Mouse (Mus musculus): Measurements from ENCODE around the gene Gm5737. TPM values are rescaled to one million over a fixed set of nuclear protein-coding genes. Genes with fewer than 3 reads are reported as not detected.

Gm5737 gene
- polyA plus RNA-seq, 1 experiment from 2014 or later = not detected

GRCm38 (mm10) chr7:120809705-120810104 lies 2.5 kb upstream of the Gm5737 start:
- H3K4me2 ChIP-seq (replicated peaks; ENCODE audit: low read depth, low read length) = peak overlapping the region; percentile 38
- no peak overlapping the region for H3K9ac ChIP-seq (replicated peaks; ENCODE audit: low read depth)
- no peaks in the 10 kb centered on the region for H3K36me3 ChIP-seq (ENCODE audit: insufficient read depth, low read length)
- no peak for TF ChIP-seq EP300 (IDR thresholded peaks at IDR 0.05)
- no peak for TF ChIP-seq CTCF (IDR thresholded peaks at IDR 0.05)
- H3K9me3 ChIP-seq (ENCODE audit: low read length) = no peaks in the 10 kb centered on the region
- WGBS = 5% methylated on average over 18 of the region's 27 CpGs
- H3K27ac ChIP-seq (ENCODE audit: low read length) = no peak overlapping the region
- no peaks in the 10 kb centered on the region for H3K27me3 ChIP-seq (replicated peaks; ENCODE audit: insufficient read depth, low read length)
- no peaks in the 10 kb centered on the region for H3K4me1 ChIP-seq (ENCODE audit: insufficient read depth, low read depth, low read length)
- H3K4me3 ChIP-seq (ENCODE audit: low read depth, low read length) = no peak overlapping the region
- DNase-seq (ENCODE audit: low spot score) (no peak), ATAC-seq (peak; percentile 47)

GRCm38 (mm10) chr7:120817552-120817951 lies 5.4 kb downstream of the Gm5737 start:
- no peak for DNase-seq (ENCODE audit: low spot score)

GRCm38 (mm10) chr7:120819386-120819785 lies 7.2 kb downstream of the Gm5737 start:
- DNase-seq (ENCODE audit: low spot score) (no peak), ATAC-seq (no peak)
- Histone ChIP-seq H3K27me3 (replicated peaks; ENCODE audit: insufficient read depth, low read length) (no peaks in the 10 kb centered on the region), H3K4me1 (ENCODE audit: insufficient read depth, low read depth, low read length) (no peaks in the 10 kb centered on the region), H3K9me3 (ENCODE audit: low read length) (no peaks in the 10 kb centered on the region), H3K27ac (ENCODE audit: low read length) (no peak overlapping the region), H3K36me3 (ENCODE audit: insufficient read depth, low read length) (no peaks in the 10 kb centered on the region), H3K4me3 (ENCODE audit: low read depth, low read length) (no peak overlapping the region), H3K4me2 (replicated peaks; ENCODE audit: low read depth, low read length) (no peak overlapping the region), H3K9ac (replicated peaks; ENCODE audit: low read depth) (no peak overlapping the region)
- WGBS = 89% methylated on average over 4 of the region's 4 CpGs
- TF ChIP-seq CTCF (IDR thresholded peaks at IDR 0.05) = no peak
- no peak for TF ChIP-seq EP300 (IDR thresholded peaks at IDR 0.05)

More at GRCm38 (mm10) chr7:120817552-120817951, 5.4 kb downstream of the Gm5737 start:
- no peaks in the 10 kb centered on the region for H3K9me3 ChIP-seq (ENCODE audit: low read length)
- no peaks in the 10 kb centered on the region for H3K36me3 ChIP-seq (ENCODE audit: insufficient read depth, low read length)
- no peak overlapping the region for H3K4me3 ChIP-seq (ENCODE audit: low read depth, low read length)
- no peak overlapping the region for H3K9ac ChIP-seq (replicated peaks; ENCODE audit: low read depth)
- H3K4me2 ChIP-seq (replicated peaks; ENCODE audit: low read depth, low read length) = no peak overlapping the region
- TF ChIP-seq EP300 (IDR thresholded peaks at IDR 0.05) (no peak), CTCF (IDR thresholded peaks at IDR 0.05) (no peak)
- no peaks in the 10 kb centered on the region for H3K4me1 ChIP-seq (ENCODE audit: insufficient read depth, low read depth, low read length)
- H3K27me3 ChIP-seq (replicated peaks; ENCODE audit: insufficient read depth, low read length) = no peaks in the 10 kb centered on the region
- no peak for ATAC-seq
- WGBS = 84% methylated on average over 6 of the region's 6 CpGs
- H3K27ac ChIP-seq (ENCODE audit: low read length) = no peak overlapping the region

- 19% methylated on average over 5 of the region's 5 CpGs for WGBS
- H3K36me3 ChIP-seq (ENCODE audit: insufficient read depth, low read length) = no peaks in the 10 kb centered on the region
- TF ChIP-seq CTCF (IDR thresholded peaks at IDR 0.05) = peak; percentile 90
- no peak for TF ChIP-seq EP300 (IDR thresholded peaks at IDR 0.05)
- no peak overlapping the region for H3K4me2 ChIP-seq (replicated peaks; ENCODE audit: low read depth, low read length)
- ATAC-seq = peak; percentile 52; the same call in 1 of the 2 replicates
- H3K9ac ChIP-seq (replicated peaks; ENCODE audit: low read depth) = no peak overlapping the region
- no peaks in the 10 kb centered on the region for H3K27me3 ChIP-seq (replicated peaks; ENCODE audit: insufficient read depth, low read length)
- H3K4me3 ChIP-seq (ENCODE audit: low read depth, low read length) = no peak overlapping the region
- no peak overlapping the region for H3K27ac ChIP-seq (ENCODE audit: low read length)
- no peaks in the 10 kb centered on the region for H3K4me1 ChIP-seq (ENCODE audit: insufficient read depth, low read depth, low read length)
- H3K9me3 ChIP-seq (ENCODE audit: low read length) = no peaks in the 10 kb centered on the region
- peak; percentile 80 for DNase-seq (ENCODE audit: low spot score)
Measured at GRCm38 (mm10) chr7:120823248-120823647, 11.1 kb downstream of the Gm5737 start.

- no peak for TF ChIP-seq CTCF (IDR thresholded peaks at IDR 0.05)
- TF ChIP-seq EP300 (IDR thresholded peaks at IDR 0.05) = no peak
- Histone ChIP-seq H3K9ac (replicated peaks; ENCODE audit: low read depth) (no peak overlapping the region), H3K36me3 (ENCODE audit: insufficient read depth, low read length) (no peaks in the 10 kb centered on the region), H3K27me3 (replicated peaks; ENCODE audit: insufficient read depth, low read length) (no peaks in the 10 kb centered on the region), H3K9me3 (ENCODE audit: low read length) (no peaks in the 10 kb centered on the region), H3K4me1 (ENCODE audit: insufficient read depth, low read depth, low read length) (peaks cover 2% of the 10 kb centered on the region; the same call in 1 of the 2 replicates), H3K27ac (ENCODE audit: low read length) (no peak overlapping the region), H3K4me3 (ENCODE audit: low read depth, low read length) (no peak overlapping the region), H3K4me2 (replicated peaks; ENCODE audit: low read depth, low read length) (no peak overlapping the region)
- ATAC-seq = no peak
- DNase-seq (ENCODE audit: low spot score) = no peak
- 59% methylated on average over 2 of the region's 2 CpGs for WGBS
Measured at GRCm38 (mm10) chr7:120825097-120825496, 12.9 kb downstream of the Gm5737 start.

- peak; percentile 46 for DNase-seq (ENCODE audit: low spot score)
- no peak overlapping the region for H3K27ac ChIP-seq (ENCODE audit: low read length)
- no peaks in the 10 kb centered on the region for H3K9me3 ChIP-seq (ENCODE audit: low read length)
- H3K4me1 ChIP-seq (ENCODE audit: insufficient read depth, low read depth, low read length) = peaks cover 10% of the 10 kb centered on the region; the same call in 1 of the 2 replicates
- 14% methylated on average over 3 of the region's 3 CpGs for WGBS
- TF ChIP-seq EP300 (IDR thresholded peaks at IDR 0.05) = no peak
- peak; percentile 81 for TF ChIP-seq CTCF (IDR thresholded peaks at IDR 0.05)
- no peaks in the 10 kb centered on the region for H3K36me3 ChIP-seq (ENCODE audit: insufficient read depth, low read length)
- no peak overlapping the region for H3K9ac ChIP-seq (replicated peaks; ENCODE audit: low read depth)
- ATAC-seq = no peak
- H3K4me2 ChIP-seq (replicated peaks; ENCODE audit: low read depth, low read length) = no peak overlapping the region
- no peak overlapping the region for H3K4me3 ChIP-seq (ENCODE audit: low read depth, low read length)
- H3K27me3 ChIP-seq (replicated peaks; ENCODE audit: insufficient read depth, low read length) = no peaks in the 10 kb centered on the region
Measured at GRCm38 (mm10) chr7:120826408-120826807, 14.2 kb downstream of the Gm5737 start.

All from lung, postnatal 0 days (tissue).